Mouse (Mus musculus) naive thymus-derived CD4-positive, alpha-beta T cell, adult 5 months (primary cell): ENCODE results near the gene Olfr1113. TPM values are rescaled to one million over a fixed set of nuclear protein-coding genes. Genes with fewer than 3 reads are reported as not detected.

Source experiments
- polyA plus RNA-seq: library from polyadenylated mRNA; unstranded; fragments of 100-300 nt; shearing (Covaris generic); gene quantifications from one replicate; pipeline ENCODE4 v1.2.1, GENCODE M21; 2017

Gene Olfr1113
- polyA plus RNA-seq = not detected

DNA sequence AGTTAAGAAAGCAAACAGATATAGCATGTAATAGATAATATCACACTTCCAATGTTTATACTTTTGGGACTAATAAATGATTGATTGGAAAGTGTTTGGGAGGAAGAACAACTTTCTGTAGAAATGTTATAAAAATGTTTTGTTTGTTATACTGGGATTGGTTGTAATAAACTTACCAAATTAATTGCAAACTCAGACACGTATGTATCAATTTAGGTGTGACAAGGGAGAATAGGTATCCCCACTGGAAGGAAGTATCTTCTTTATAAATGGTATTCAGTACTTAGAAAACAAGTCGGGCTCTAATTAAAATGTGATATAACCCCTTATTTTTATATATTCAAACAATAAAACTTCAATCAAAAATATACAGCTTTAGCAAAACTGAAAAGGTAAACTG, at the start of gene Olfr1113:
Olfr1113 (plus strand) TSS at position 301 of the 400 bp plus-strand sequence.

DNA sequence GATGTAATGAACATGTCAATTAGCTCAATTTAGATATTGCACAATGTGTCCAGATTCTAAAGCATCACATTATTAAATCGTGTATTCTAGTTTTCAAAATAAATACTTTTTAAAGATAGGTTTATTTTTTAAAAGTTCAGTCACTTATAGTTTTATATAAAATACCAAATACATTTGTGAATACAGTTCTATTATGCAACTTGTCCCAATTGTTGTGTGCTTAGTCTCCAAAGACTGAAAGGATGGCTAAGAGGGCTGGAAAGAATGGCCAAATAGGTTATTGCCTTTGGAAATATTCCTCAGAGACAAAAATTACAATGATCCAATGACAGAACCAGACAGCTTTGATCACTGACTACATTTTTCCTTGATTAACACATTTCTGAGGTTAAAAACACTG, 21.3 kb upstream of the Olfr1113 start, which contains the start of gene Olfr1112:
Olfr1112 (plus strand) TSS at position 301 of the 400 bp plus-strand sequence.

DNA sequence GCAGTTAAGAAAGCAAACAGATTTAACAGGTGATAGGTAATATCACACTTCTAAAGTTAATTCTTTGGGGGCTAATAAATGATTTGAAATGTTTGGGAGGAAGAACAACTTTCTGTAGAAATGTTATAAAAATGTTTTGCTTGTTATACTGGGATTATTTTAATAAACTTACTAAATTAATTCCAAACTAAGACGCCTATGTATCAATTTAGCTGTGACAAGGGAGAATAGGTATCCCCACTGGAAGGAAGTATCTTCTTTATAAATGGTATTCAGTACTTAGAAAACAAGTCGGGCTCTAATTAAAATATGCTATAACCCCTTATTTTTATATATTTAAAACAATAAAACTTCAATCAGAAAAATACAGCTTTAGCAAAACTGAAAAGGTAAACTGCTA, 38.9 kb downstream of the Olfr1113 start, which contains the start of gene Olfr1115:
Olfr1115 (plus strand) TSS at position 301 of the 400 bp plus-strand sequence.

Other genes with a start within 250 kb of the Olfr1113 start
- not detected for gene Olfr1099, start 248.3 kb upstream of the Olfr1113 start, polyA plus RNA-seq
- not detected for gene Olfr1100, start 229.0 kb upstream of the Olfr1113 start, polyA plus RNA-seq
- not detected for gene Olfr1101, start 217.7 kb upstream of the Olfr1113 start, polyA plus RNA-seq
- gene Olfr1102, start 210.6 kb upstream of the Olfr1113 start, polyA plus RNA-seq = not detected
- gene Olfr1104, start 181.9 kb upstream of the Olfr1113 start, polyA plus RNA-seq = not detected
- gene Olfr1105, start 172.4 kb upstream of the Olfr1113 start, polyA plus RNA-seq = 0.14 TPM
- gene Olfr1106, start 156.7 kb upstream of the Olfr1113 start, polyA plus RNA-seq = not detected
- not detected for gene Olfr1107, start 133.2 kb upstream of the Olfr1113 start, polyA plus RNA-seq
- 0.19 TPM for gene Olfr1109, start 113.0 kb upstream of the Olfr1113 start, polyA plus RNA-seq
- not detected for gene Olfr259, start 94.4 kb upstream of the Olfr1113 start, polyA plus RNA-seq
- gene Olfr1110, start 68.7 kb upstream of the Olfr1113 start, polyA plus RNA-seq = not detected
- gene Olfr1111, start 56.3 kb upstream of the Olfr1113 start, polyA plus RNA-seq = not detected
- not detected for gene Olfr1112, start 21.2 kb upstream of the Olfr1113 start, polyA plus RNA-seq
- not detected for gene Olfr1115, start 39.0 kb downstream of the Olfr1113 start, polyA plus RNA-seq
- 0.04 TPM for gene Olfr1116, start 58.6 kb downstream of the Olfr1113 start, polyA plus RNA-seq
- gene Olfr1118, start 98.6 kb downstream of the Olfr1113 start, polyA plus RNA-seq = not detected
- gene Olfr1120, start 145.8 kb downstream of the Olfr1113 start, polyA plus RNA-seq = not detected
- 0.22 TPM for gene Olfr1121, start 160.9 kb downstream of the Olfr1113 start, polyA plus RNA-seq
- 0.09 TPM for gene Olfr1122, start 176.9 kb downstream of the Olfr1113 start, polyA plus RNA-seq
- not detected for gene Olfr1123, start 207.7 kb downstream of the Olfr1113 start, polyA plus RNA-seq
- gene Olfr1124, start 221.3 kb downstream of the Olfr1113 start, polyA plus RNA-seq = 0.32 TPM
- gene Olfr1126, start 245.0 kb downstream of the Olfr1113 start, polyA plus RNA-seq = not detected